Mouse (Mus musculus) left cerebral cortex, postnatal 10 days (tissue): Measurements from ENCODE around the gene Cfap300. TPM values are rescaled to one million over a fixed set of nuclear protein-coding genes. Genes with fewer than 3 reads are reported as not detected.

Source experiments
- DNase-seq, 2 experiments: peaks; one replicate each; pipeline ENCODE4 v3.0.0; 2021 to 2022; ENCODE audit warnings: low spot score in 2 of 2, mixed read lengths in 1 of 2; ENCODE audit errors: extremely low spot score in 1 of 2
- intact Hi-C: fragments of 180-260 bp; cut with DNase I; formaldehyde crosslinking; loops from one replicate; pipeline ENCODE4 v1.15.1; 2025
- total RNA-seq, 2 experiments: library from RNA; stranded (reverse); gene quantifications; 2 replicates each; pipeline ENCODE4 v1.2.3; 2021

Gene Cfap300
- total RNA-seq, 2 experiments from 2014 or later: 5.7 to 6.1 TPM

GRCm38 (mm10) chr9:7992651-7993050, 50.0 kb downstream of the Cfap300 start:
- intact Hi-C loops: no loop called here
- DNase-seq: no peak

GRCm38 (mm10) chr9:7990897-7991296, 51.7 kb downstream of the Cfap300 start:
- no peak for DNase-seq
- intact Hi-C loops: no loop called here

GRCm38 (mm10) chr9:7987119-7987518, 55.5 kb downstream of the Cfap300 start:
- intact Hi-C loops: no loop called here
- no peak for DNase-seq

GRCm38 (mm10) chr9:7984287-7984686, 58.3 kb downstream of the Cfap300 start:
- intact Hi-C loops: no loop called here
- DNase-seq: no peak

GRCm38 (mm10) chr9:7983665-7984064, 59.0 kb downstream of the Cfap300 start:
- no peak for DNase-seq
- intact Hi-C loops: no loop called here

- intact Hi-C loops: no loop called here
Measured at GRCm38 (mm10) chr9:7980162-7980561, 62.5 kb downstream of the Cfap300 start.

GRCm38 (mm10) chr9:7979153-7979916, 63.3 kb downstream of the Cfap300 start:
- DNase-seq: no peak
- intact Hi-C loops: no loop called here

More at GRCm38 (mm10) chr9:7980162-7980561, 62.5 kb downstream of the Cfap300 start:
- no peak for DNase-seq

GRCm38 (mm10) chr9:7978502-7978901, 64.1 kb downstream of the Cfap300 start:
- intact Hi-C loops: no loop called here

GRCm38 (mm10) chr9:7977587-7977986, 65.0 kb downstream of the Cfap300 start:
- no peak for DNase-seq

More at GRCm38 (mm10) chr9:7978502-7978901, 64.1 kb downstream of the Cfap300 start:
- DNase-seq: no peak

GRCm38 (mm10) chr9:7971993-7972392, 70.6 kb downstream of the Cfap300 start:
- DNase-seq: no peak
- intact Hi-C loops: no loop called here

More at GRCm38 (mm10) chr9:7977587-7977986, 65.0 kb downstream of the Cfap300 start:
- intact Hi-C loops: no loop called here

Other genes starting within 250 kb of the Cfap300 start
- gene Birc2, start 205.8 kb downstream of the Cfap300 start, total RNA-seq: 10 to 100 TPM; 28.4 to 28.6 TPM
- 1 to 10 TPM; 2.2 to 2.4 TPM for gene Birc3, start 169.6 kb downstream of the Cfap300 start, total RNA-seq
- 10 to 100 TPM; 13.5 to 13.6 TPM for gene Yap1, start 38.2 kb downstream of the Cfap300 start, total RNA-seq
- 10 to 100 TPM; 11.7 to 12.2 TPM for gene Cep126, start 91.5 kb upstream of the Cfap300 start, total RNA-seq